Mouse (Mus musculus) neural tube, embryonic 13.5 days (tissue): ENCODE results near the gene Sytl1. TPM values are rescaled to one million over a fixed set of nuclear protein-coding genes. Genes with fewer than 3 reads are reported as not detected.

Source experiments
- ATAC-seq: fragments of 200-750 bp; cut with Nextera tagmentation; 2 replicates; pipeline ENCODE4 v1.8.0; 2017; ENCODE audit warnings: low read depth, mild to moderate bottlenecking, moderate TSS enrichment, moderate library complexity
- H3K27ac ChIP-seq: fragments of 300-500 bp; sonication (generic); replicated peaks from 2 replicates; pipeline ENCODE4 v1.5.1; 2015; ENCODE audit warnings: moderate library complexity, mild to moderate bottlenecking, inconsistent platforms
- H3K27me3 ChIP-seq: fragments of 300-500 bp; sonication (generic); 2 replicates; pipeline ENCODE4 v1.6.1; 2015; ENCODE audit warnings: mild to moderate bottlenecking, inconsistent platforms
- H3K36me3 ChIP-seq: fragments of 300-500 bp; sonication (generic); 2 replicates; pipeline ENCODE4 v1.6.1; 2015; ENCODE audit warnings: mild to moderate bottlenecking, inconsistent platforms
- H3K4me1 ChIP-seq: fragments of 300-500 bp; sonication (generic); replicated peaks from 2 replicates; pipeline ENCODE4 v1.6.1; 2015; ENCODE audit warnings: inconsistent platforms
- H3K4me2 ChIP-seq: fragments of 300-500 bp; sonication (generic); 2 replicates; pipeline ENCODE4 v1.6.1; 2015; ENCODE audit warnings: inconsistent platforms, mild to moderate bottlenecking, moderate library complexity
- H3K4me3 ChIP-seq: fragments of 300-500 bp; sonication (generic); 2 replicates; pipeline ENCODE4 v1.5.1; 2015; ENCODE audit warnings: mild to moderate bottlenecking, inconsistent platforms
- H3K9ac ChIP-seq: fragments of 300-500 bp; sonication (generic); 2 replicates; pipeline ENCODE4 v1.6.1; 2015; ENCODE audit warnings: moderate library complexity, mild to moderate bottlenecking, inconsistent platforms
- H3K9me3 ChIP-seq: fragments of 300-500 bp; sonication (generic); 2 replicates; pipeline ENCODE4 v1.6.1; 2016; ENCODE audit warnings: inconsistent platforms
- WGBS: fragments of 180-500 bp; shearing (Covaris S2); methylation state at CpG from one replicate; pipeline ENCODE4 v1.1.7; 2015; 5-methylcytosine and 5-hydroxymethylcytosine counted together
- polyA plus RNA-seq: library from polyadenylated mRNA; unstranded; fragments of >200 nt; fragmentation: Nextera tagmentation; extraction: Ambion mirVana; gene quantifications from 2 replicates; pipeline ENCODE4 v1.2.1, GENCODE M21; 2015

Sytl1 gene
- polyA plus RNA-seq, 1 experiment from 2014 or later = 0.28 TPM

DNA sequence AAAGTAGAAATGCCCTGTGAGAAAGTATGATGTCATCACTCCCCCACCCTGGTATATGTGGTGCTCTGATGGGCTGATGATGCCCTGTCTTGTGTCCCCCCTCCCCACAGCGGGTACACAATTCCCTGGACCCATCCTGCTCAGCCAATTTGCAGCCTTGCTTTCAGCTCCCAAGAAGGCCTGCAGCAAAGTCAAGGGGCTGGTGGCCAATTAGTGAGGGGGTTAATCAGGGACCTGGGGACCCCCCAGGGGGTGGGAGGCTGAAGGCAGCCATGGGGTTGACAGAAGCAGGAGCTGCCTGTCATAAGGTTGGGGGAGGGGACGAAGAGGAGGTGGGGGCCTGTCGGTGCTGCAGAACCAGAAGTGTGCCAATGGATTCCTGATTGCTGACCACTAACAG lies 59.3 kb downstream of the Sytl1 start:
- Histone ChIP-seq H3K9me3 (no peaks in the 10 kb centered on the region), H3K36me3 (no peaks in the 10 kb centered on the region), H3K4me3 (no peak overlapping the region), H3K4me1 (peaks cover 44% of the 10 kb centered on the region), H3K4me2 (no peak overlapping the region), H3K27me3 (0 out of 2 replicates have a peak, but pooled peaks cover 6% of the 10 kb centered on the region), H3K9ac (no peak overlapping the region; the same call in 1 of the 2 replicates), H3K27ac (0 out of 2 replicates have a peak overlapping the region, but pooled peaks have one; percentile 18)
- ATAC-seq = no peak
- 77% methylated on average over 3 of the region's 3 CpGs for WGBS

Other genes starting within 250 kb of the Sytl1 start
- 34.0 and 36.5 TPM in 2 replicates for gene Wasf2, start 132.6 kb downstream of the Sytl1 start, polyA plus RNA-seq
- gene Cd164l2, start 51.0 kb downstream of the Sytl1 start, polyA plus RNA-seq = 1.1 and 1.6 TPM in 2 replicates
- 0.77 and 1.1 TPM in 2 replicates for gene Gpr3, start 50.6 kb downstream of the Sytl1 start, polyA plus RNA-seq
- gene Map3k6, start 22.3 kb downstream of the Sytl1 start, polyA plus RNA-seq = 1.9 and 2.7 TPM in 2 replicates
- 98.0 and 104 TPM in 2 replicates for gene Tmem222, start 14.7 kb upstream of the Sytl1 start, polyA plus RNA-seq
- 21.9 and 24.3 TPM in 2 replicates for gene Wdtc1, start 90.4 kb upstream of the Sytl1 start, polyA plus RNA-seq
- 7.0 and 7.1 TPM in 2 replicates for gene Slc9a1, start 106.6 kb upstream of the Sytl1 start, polyA plus RNA-seq
- 0.14 and 0.33 TPM in 2 replicates for gene Tent5b, start 217.0 kb upstream of the Sytl1 start, polyA plus RNA-seq
- gene Trnp1, start 235.4 kb upstream of the Sytl1 start, polyA plus RNA-seq = 5.0 and 6.7 TPM in 2 replicates